Mouse (Mus musculus) limb, embryonic 12.5 days (tissue): ENCODE data around the gene Ube2d1. TPM values are rescaled to one million over a fixed set of nuclear protein-coding genes. Genes with fewer than 3 reads are reported as not detected.
A peak's percentile ranks its signal among the peaks of the same experiment; 100 is the strongest.

ENCODE experiments used
- ATAC-seq: fragments of 200-750 bp; cut with Nextera tagmentation; 2 replicates; pipeline ENCODE4 v1.8.0; 2017; ENCODE audit warnings: low read depth, moderate TSS enrichment; ENCODE audit not compliant: insufficient number of reproducible peaks, insufficient read depth, low FRiP score, low TSS enrichment
- H3K27ac ChIP-seq: fragments of 300-500 bp; sonication (generic); 2 replicates; pipeline ENCODE4 v1.5.1; 2016; ENCODE audit warnings: mild to moderate bottlenecking, moderate library complexity
- H3K27me3 ChIP-seq: fragments of 300-500 bp; sonication (generic); 2 replicates; pipeline ENCODE4 v1.6.1; 2016; ENCODE audit warnings: mild to moderate bottlenecking, moderate library complexity
- H3K36me3 ChIP-seq: fragments of 300-500 bp; sonication (generic); 2 replicates; pipeline ENCODE4 v1.6.1; 2016; ENCODE audit warnings: mild to moderate bottlenecking, moderate library complexity
- H3K4me1 ChIP-seq: fragments of 300-500 bp; sonication (generic); replicated peaks from 2 replicates; pipeline ENCODE4 v1.6.1; 2016
- H3K4me2 ChIP-seq: fragments of 300-500 bp; sonication (generic); 2 replicates; pipeline ENCODE4 v1.6.1; 2016; ENCODE audit warnings: mild to moderate bottlenecking, moderate library complexity
- H3K4me3 ChIP-seq: fragments of 300-500 bp; sonication (generic); replicated peaks from 2 replicates; pipeline ENCODE4 v1.5.1; 2016; ENCODE audit warnings: mild to moderate bottlenecking
- H3K9ac ChIP-seq: fragments of 300-500 bp; sonication (generic); replicated peaks from 2 replicates; pipeline ENCODE4 v1.6.1; 2016; ENCODE audit warnings: mild to moderate bottlenecking, moderate library complexity
- H3K9me3 ChIP-seq: fragments of 300-500 bp; sonication (generic); 2 replicates; pipeline ENCODE4 v1.6.1; 2016; ENCODE audit warnings: mild to moderate bottlenecking, moderate library complexity
- WGBS: fragments of 180-500 bp; shearing (Covaris S2); methylation state at CpG from one replicate; pipeline ENCODE4 v1.1.7; 2016; 5-methylcytosine and 5-hydroxymethylcytosine counted together
- polyA plus RNA-seq: library from polyadenylated mRNA; unstranded; fragments of >200 nt; fragmentation: Nextera tagmentation; extraction: Ambion mirVana; gene quantifications from 2 replicates; pipeline ENCODE4 v1.2.1, GENCODE M21; 2016

The Ube2d1 gene
- 68.9 and 82.0 TPM in 2 replicates for polyA plus RNA-seq

DNA sequence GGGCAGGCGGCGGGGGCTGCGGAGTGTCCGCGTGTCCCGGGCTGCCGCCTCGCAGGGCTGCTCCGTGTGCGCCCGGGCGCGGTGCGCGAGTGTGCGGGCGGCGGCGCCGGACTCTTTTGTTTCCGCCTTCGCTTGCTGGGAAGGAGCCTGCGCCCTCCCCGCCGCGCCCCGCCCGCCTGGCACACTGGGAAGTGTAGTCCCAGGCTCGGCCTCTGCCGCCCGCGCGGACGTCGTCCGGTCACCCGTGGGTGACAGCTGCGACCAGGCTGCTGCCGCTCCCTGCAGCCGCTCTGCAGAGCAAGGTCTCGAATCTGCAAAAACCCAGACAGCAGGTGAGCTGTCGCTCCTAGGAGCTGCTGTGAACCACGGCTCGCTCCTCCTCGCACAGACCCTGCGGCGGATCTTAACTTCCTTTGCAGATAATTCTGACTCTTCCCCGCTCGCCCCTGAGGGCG is at the start of gene Ube2d1:
Gene Ube2d1, minus strand, starts transcription at position 137 of the 455 bp plus-strand sequence.
- H3K4me2 ChIP-seq, result peak within 1 kb of the TSS; percentile 66
- peaks cover 8% of the 10 kb centered on the region; the same call in 1 of the 2 replicates for H3K36me3 ChIP-seq
- H3K4me3 ChIP-seq, result peak within 1 kb of the TSS; percentile 94
- H3K27ac ChIP-seq, result peak within 1 kb of the TSS; percentile 66
- WGBS, result under 1% methylated on average over 50 of the region's 50 CpGs
- H3K9me3 ChIP-seq, result no peaks in the 10 kb centered on the region
- peak within 1 kb of the TSS; percentile 94 for H3K9ac ChIP-seq
- H3K27me3 ChIP-seq, result peaks cover 20% of the 10 kb centered on the region; the same call in 1 of the 2 replicates
- peak; percentile 90 for ATAC-seq
- peaks cover 21% of the 10 kb centered on the region for H3K4me1 ChIP-seq

DNA sequence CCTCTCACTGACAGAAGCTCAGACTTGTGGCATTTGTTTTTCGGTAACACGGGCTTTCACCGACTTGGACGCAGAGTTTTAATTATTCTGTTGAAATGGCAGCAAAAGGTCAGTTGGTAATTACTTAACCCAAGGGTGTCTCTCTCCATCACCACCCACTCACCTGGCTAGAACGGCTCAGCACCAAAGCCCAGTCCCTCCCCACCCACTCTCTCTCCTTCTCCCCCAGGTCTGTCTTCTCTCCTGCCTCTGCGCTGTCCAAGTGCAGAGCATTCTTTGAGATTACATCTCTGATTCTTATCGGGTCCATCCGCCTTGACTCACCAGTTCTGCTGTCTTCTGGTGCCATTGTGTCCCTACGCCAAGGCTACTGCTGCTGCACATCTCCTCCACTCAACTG is 47.8 kb upstream of the Ube2d1 start:
- Histone ChIP-seq H3K27me3 (no peaks in the 10 kb centered on the region), H3K4me2 (no peak overlapping the region), H3K4me3 (no peak overlapping the region), H3K9me3 (no peaks in the 10 kb centered on the region), H3K9ac (no peak overlapping the region), H3K36me3 (peaks cover 66% of the 10 kb centered on the region), H3K4me1 (peaks cover 1% of the 10 kb centered on the region; the same call in 1 of the 2 replicates), H3K27ac (no peak overlapping the region)
- ATAC-seq, result no peak
- WGBS, result 93% methylated on average over 9 of the region's 9 CpGs

- Histone ChIP-seq H3K9ac (no peak overlapping the region), H3K4me3 (no peak overlapping the region), H3K4me1 (no peaks in the 10 kb centered on the region), H3K36me3 (peaks cover 66% of the 10 kb centered on the region), H3K4me2 (no peak overlapping the region), H3K9me3 (no peaks in the 10 kb centered on the region), H3K27me3 (no peaks in the 10 kb centered on the region), H3K27ac (no peak overlapping the region)
- 84% methylated on average over 4 of the region's 4 CpGs for WGBS
- ATAC-seq, result no peak
These were observed 47.3 kb upstream of the Ube2d1 start for GRCm38 (mm10) chr10:71332376-71332775.

GRCm38 (mm10) chr10:71331908-71332307 is 46.8 kb upstream of the Ube2d1 start:
- Histone ChIP-seq H3K4me3 (no peak overlapping the region), H3K27ac (no peak overlapping the region), H3K27me3 (no peaks in the 10 kb centered on the region), H3K9me3 (no peaks in the 10 kb centered on the region), H3K36me3 (peaks cover 66% of the 10 kb centered on the region), H3K4me2 (no peak overlapping the region), H3K9ac (no peak overlapping the region), H3K4me1 (no peaks in the 10 kb centered on the region)
- no peak for ATAC-seq
- 95% methylated on average over 7 of the region's 7 CpGs for WGBS

DNA sequence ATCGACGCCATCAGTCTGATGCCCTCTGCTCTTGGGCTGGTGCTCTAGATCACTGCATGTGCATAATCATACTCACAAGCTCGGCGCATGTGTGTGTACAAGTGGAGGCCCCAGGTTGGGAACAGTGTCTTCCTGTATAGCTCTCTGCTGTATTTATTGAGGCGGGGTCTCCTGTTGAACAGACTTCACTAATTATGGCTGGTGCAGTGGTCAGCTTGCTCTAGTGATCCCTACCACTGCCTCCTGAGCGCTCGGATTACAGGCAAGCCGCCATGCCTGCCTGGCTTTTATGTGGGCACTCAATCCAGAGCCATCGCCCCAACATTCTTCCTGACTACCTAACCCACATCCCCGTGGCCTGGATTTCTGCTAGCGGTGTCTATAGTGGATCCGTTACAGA is 45.0 kb upstream of the Ube2d1 start:
- Histone ChIP-seq H3K4me2 (no peak overlapping the region), H3K9me3 (no peaks in the 10 kb centered on the region), H3K36me3 (peaks cover 53% of the 10 kb centered on the region), H3K27ac (no peak overlapping the region), H3K27me3 (no peaks in the 10 kb centered on the region), H3K4me1 (no peaks in the 10 kb centered on the region), H3K4me3 (no peak overlapping the region), H3K9ac (no peak overlapping the region)
- 96% methylated on average over 12 of the region's 12 CpGs for WGBS
- ATAC-seq, result no peak

DNA sequence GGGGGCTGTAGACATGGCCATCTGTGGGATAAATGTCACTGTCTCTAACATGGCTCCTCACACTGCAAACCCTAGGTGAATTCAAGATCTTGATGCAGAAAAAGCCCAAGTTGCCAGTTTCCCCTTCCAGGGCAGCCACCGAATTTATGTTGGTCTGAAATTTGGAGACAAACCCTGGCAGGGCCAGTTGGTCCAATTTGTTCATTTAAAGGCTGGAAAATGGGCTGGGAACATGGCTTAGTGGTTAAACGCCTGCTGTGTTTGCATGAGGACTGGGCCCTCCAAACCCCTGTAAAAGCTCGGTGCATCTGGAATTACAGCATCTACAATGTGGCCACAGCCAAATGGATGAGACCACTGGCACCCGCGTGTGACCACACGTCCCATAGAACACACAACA is 44.2 kb upstream of the Ube2d1 start:
- WGBS, result 82% methylated on average over 6 of the region's 6 CpGs
- no peak overlapping the region for H3K4me2 ChIP-seq
- no peaks in the 10 kb centered on the region for H3K4me1 ChIP-seq
- no peaks in the 10 kb centered on the region for H3K9me3 ChIP-seq
- no peak overlapping the region for H3K9ac ChIP-seq
- H3K4me3 ChIP-seq, result no peak overlapping the region
- no peak for ATAC-seq
- no peak overlapping the region for H3K27ac ChIP-seq
- H3K36me3 ChIP-seq, result peaks cover 45% of the 10 kb centered on the region
- H3K27me3 ChIP-seq, result no peaks in the 10 kb centered on the region

DNA sequence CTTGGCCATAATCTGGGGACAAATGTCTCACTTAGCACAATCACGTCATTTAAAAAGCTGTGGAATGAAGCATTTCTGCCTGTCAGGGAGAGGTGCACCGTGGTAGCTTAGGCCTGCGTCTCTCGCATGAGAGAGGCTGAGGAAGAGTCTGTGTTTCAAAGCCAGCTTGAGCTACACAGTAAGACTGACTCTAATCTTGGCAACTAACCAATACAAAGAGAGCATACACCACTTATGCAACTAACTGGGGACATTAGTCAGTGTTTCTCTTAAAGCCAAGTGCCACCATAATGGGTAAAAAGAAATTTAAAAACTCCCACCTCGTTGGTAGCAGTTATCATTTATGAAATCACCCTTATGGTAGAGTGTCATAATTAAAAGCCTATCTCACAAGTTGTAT is 43.8 kb upstream of the Ube2d1 start:
- no peak overlapping the region for H3K9ac ChIP-seq
- H3K4me3 ChIP-seq, result no peak overlapping the region
- no peaks in the 10 kb centered on the region for H3K9me3 ChIP-seq
- no peaks in the 10 kb centered on the region for H3K27me3 ChIP-seq
- ATAC-seq, result no peak
- 87% methylated on average over 5 of the region's 5 CpGs for WGBS
- no peaks in the 10 kb centered on the region for H3K4me1 ChIP-seq
- H3K27ac ChIP-seq, result no peak overlapping the region
- peaks cover 41% of the 10 kb centered on the region for H3K36me3 ChIP-seq
- H3K4me2 ChIP-seq, result no peak overlapping the region

- 93% methylated on average over 6 of the region's 6 CpGs for WGBS
- no peak for ATAC-seq
These were observed 43.3 kb upstream of the Ube2d1 start for GRCm38 (mm10) chr10:71328382-71328781.

DNA sequence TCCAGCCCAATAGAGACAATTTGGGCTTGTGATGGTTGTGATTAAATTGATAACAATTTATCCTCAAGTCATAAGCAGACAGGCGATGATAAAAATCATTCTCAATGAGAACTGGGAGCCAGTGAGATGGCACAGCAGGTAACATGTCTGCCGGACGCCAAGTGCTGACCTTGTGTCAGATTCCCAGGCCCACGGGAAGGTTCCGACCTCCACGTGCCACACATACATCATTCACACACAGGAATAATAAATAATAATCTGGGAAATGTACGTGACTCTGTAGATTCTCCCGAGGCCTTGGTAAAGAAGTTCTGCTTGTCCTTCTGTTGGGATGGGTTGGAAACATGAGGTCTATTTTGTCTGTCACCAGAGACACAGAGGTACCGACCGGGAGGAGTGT is 42.3 kb upstream of the Ube2d1 start:
- Histone ChIP-seq H3K4me3 (no peak overlapping the region), H3K9ac (no peak overlapping the region), H3K27ac (no peak overlapping the region), H3K36me3 (peaks cover 26% of the 10 kb centered on the region), H3K27me3 (no peaks in the 10 kb centered on the region), H3K9me3 (no peaks in the 10 kb centered on the region), H3K4me2 (no peak overlapping the region), H3K4me1 (no peaks in the 10 kb centered on the region)
- 88% methylated on average over 10 of the region's 10 CpGs for WGBS
- no peak for ATAC-seq

More at GRCm38 (mm10) chr10:71328382-71328781, 43.3 kb upstream of the Ube2d1 start:
- H3K4me3 ChIP-seq, result no peak overlapping the region
- H3K27me3 ChIP-seq, result no peaks in the 10 kb centered on the region
- no peak overlapping the region for H3K9ac ChIP-seq
- H3K4me1 ChIP-seq, result no peaks in the 10 kb centered on the region
- H3K36me3 ChIP-seq, result peaks cover 36% of the 10 kb centered on the region
- H3K4me2 ChIP-seq, result no peak overlapping the region
- H3K9me3 ChIP-seq, result no peaks in the 10 kb centered on the region
- no peak overlapping the region for H3K27ac ChIP-seq

- H3K36me3 ChIP-seq, result peaks cover 24% of the 10 kb centered on the region
- no peaks in the 10 kb centered on the region for H3K9me3 ChIP-seq
- no peaks in the 10 kb centered on the region for H3K4me1 ChIP-seq
- H3K4me3 ChIP-seq, result no peak overlapping the region
- peak; percentile 18; the same call in 1 of the 2 replicates for ATAC-seq
- no peak overlapping the region for H3K9ac ChIP-seq
- WGBS, result 12% methylated on average over 7 of the region's 7 CpGs
- no peaks in the 10 kb centered on the region for H3K27me3 ChIP-seq
- H3K27ac ChIP-seq, result no peak overlapping the region
- no peak overlapping the region for H3K4me2 ChIP-seq
These were observed 41.7 kb upstream of the Ube2d1 start for GRCm38 (mm10) chr10:71326789-71327188.

GRCm38 (mm10) chr10:71326123-71326522 is 41.1 kb upstream of the Ube2d1 start:
- Histone ChIP-seq H3K4me1 (no peaks in the 10 kb centered on the region), H3K4me3 (no peak overlapping the region), H3K36me3 (peaks cover 24% of the 10 kb centered on the region), H3K4me2 (no peak overlapping the region), H3K27me3 (no peaks in the 10 kb centered on the region), H3K9me3 (no peaks in the 10 kb centered on the region), H3K9ac (no peak overlapping the region), H3K27ac (no peak overlapping the region)
- ATAC-seq, result no peak
- WGBS, result 80% methylated on average over 7 of the region's 7 CpGs

DNA sequence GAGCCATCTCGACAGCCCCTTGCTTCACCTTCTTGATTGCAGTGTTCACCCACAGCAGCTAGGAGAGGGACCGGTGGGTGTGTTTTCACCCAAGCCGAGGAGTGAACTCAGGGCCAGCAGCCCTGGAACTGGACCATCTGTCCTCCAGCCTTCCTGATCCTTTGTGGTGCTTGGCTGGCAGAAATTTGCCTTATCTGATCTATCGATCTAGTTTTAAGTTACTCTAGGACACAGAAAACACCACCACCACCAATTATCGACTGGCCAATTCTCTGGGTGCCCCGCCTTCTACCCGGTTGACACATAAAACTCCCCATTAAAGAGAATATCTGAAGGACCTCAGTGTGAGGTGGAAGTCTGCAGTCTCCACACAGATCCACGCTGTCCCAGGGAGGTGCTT is 38.6 kb upstream of the Ube2d1 start:
- Histone ChIP-seq H3K4me1 (no peaks in the 10 kb centered on the region), H3K36me3 (no peaks in the 10 kb centered on the region), H3K4me3 (no peak overlapping the region), H3K9ac (no peak overlapping the region), H3K27ac (no peak overlapping the region), H3K4me2 (no peak overlapping the region), H3K9me3 (no peaks in the 10 kb centered on the region), H3K27me3 (no peaks in the 10 kb centered on the region)
- WGBS, result 81% methylated on average over 8 of the region's 8 CpGs
- ATAC-seq, result no peak
